ENCODE assay signal across 8 mouse cellular contexts in the genomic region with DNA sequence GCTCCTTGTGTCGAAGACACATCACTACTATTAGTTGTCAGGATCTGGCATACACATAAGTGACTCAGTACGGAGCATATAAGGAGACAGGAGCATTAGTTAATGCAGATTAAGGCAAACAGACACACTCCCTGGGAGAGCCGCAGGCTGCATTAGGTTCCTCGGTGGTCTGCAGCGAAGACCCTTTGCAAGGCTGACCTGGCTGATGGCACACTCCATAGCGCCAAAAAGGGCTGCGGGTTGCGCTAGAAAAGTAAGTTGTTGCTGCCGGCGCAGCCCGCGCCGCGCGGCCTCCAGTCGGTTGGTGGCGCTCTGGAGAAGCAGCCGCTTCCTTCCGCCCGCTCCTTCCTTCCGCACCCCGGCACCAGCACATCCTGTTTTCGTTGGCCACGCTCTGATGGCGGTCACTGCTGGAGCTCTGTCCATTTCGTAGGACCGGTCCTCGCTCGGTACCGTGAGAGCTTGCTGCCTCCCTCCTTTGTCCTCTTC. TPM values are rescaled to one million over a fixed set of nuclear protein-coding genes. Genes with fewer than 3 reads are reported as not detected.
DNase-seq lines count a peak whose midpoint lies in the region; ATAC-seq lines count a peak whose summit lies in the region.

A gene (plus strand): TSS at position 389 of the 489 bp plus-strand sequence.

- H3K36me3 ChIP-seq in hindbrain, embryonic 14.5 days (replicated peaks; ENCODE audit: control insufficient read depth, insufficient read depth) = peaks cover 56% of the 10 kb centered on the region
- peaks cover 27% of the 10 kb centered on the region for H3K36me3 ChIP-seq in macrophage (ENCODE audit: inconsistent target)

- peaks cover 36% of the 10 kb centered on the region for H3K79me2 ChIP-seq in macrophage (ENCODE audit: inconsistent target)

- peak within 1 kb of the TSS; percentile 86 for H3K4me2 ChIP-seq in hindbrain, embryonic 14.5 days (replicated peaks)

- 5% methylated on average over 30 of the region's 30 CpGs for WGBS in hindbrain, embryonic 14.5 days
- WGBS in macrophage (ENCODE audit: missing documents) = 5% methylated on average over 30 of the region's 30 CpGs

- peak; percentile 90 for DNase-seq in R1 (ENCODE audit: low read depth, low spot score)
- peak; percentile 94 to 96 for DNase-seq in cerebellum, postnatal 25 days
- peak; percentile 72 to 81 for DNase-seq in frontal cortex, postnatal 25 days (ENCODE audit: low spot score in 2 of 2)
- DNase-seq in hindbrain, embryonic 14.5 days (ENCODE audit: low spot score) = peak; percentile 94
- DNase-seq in left cerebral cortex, adult 11 months (ENCODE audit: low spot score) = peak; percentile 71
- DNase-seq in right cerebral cortex, adult 18-20 months = peak; percentile 91
- DNase-seq in urinary bladder, postnatal 10 days (ENCODE audit: low spot score) = peak; percentile 72

- H3K27ac ChIP-seq in hindbrain, embryonic 14.5 days = peak within 1 kb of the TSS; percentile 68; the same call in 1 of the 2 replicates
- H3K27ac ChIP-seq in macrophage = no peak within 1 kb of the TSS

- H3K4me3 ChIP-seq in hindbrain, embryonic 14.5 days (replicated peaks; ENCODE audit: low read length) = peak within 1 kb of the TSS; percentile 91
- H3K4me3 ChIP-seq in macrophage (ENCODE audit: inconsistent target) = peak within 1 kb of the TSS; percentile 68

- H3K27me3 ChIP-seq in hindbrain, embryonic 14.5 days (ENCODE audit: control insufficient read depth, insufficient read depth, low read length) = no peaks in the 10 kb centered on the region

- peaks cover 8% of the 10 kb centered on the region; the same call in 1 of the 2 replicates for H3K4me1 ChIP-seq in hindbrain, embryonic 14.5 days (replicated peaks; ENCODE audit: control insufficient read depth, insufficient read depth, low read length)

- peak; percentile 91 for ATAC-seq in hindbrain, embryonic 14.5 days (ENCODE audit: low FRiP score)

- peak within 1 kb of the TSS; percentile 94 for H3K9ac ChIP-seq in hindbrain, embryonic 14.5 days

- no peaks in the 10 kb centered on the region for H3K9me3 ChIP-seq in hindbrain, embryonic 14.5 days (ENCODE audit: control insufficient read depth, low read length)

RNA-seq across cellular contexts. Expression of the gene that starts here (rescaled TPM):
- polyA plus RNA-seq in hindbrain, embryonic 14.5 days (2014; fragmentation: Nextera tagmentation; extraction: Ambion mirVana) = 24.8 and 25.6 TPM in 2 replicates
- total RNA-seq in macrophage (2018; cell fraction: chromatin; rRNA removed) = 100 to 1,000 TPM in 15 of 26 experiments, 10 to 100 TPM in 11; 43.6 to 182 (median 110) TPM
- 10 to 100 TPM; 16.3 to 32.9 (median 26.4) TPM for total RNA-seq in macrophage (2018; cell fraction: cytosol; rRNA removed)
- 10 to 100 TPM; 35.0 to 97.8 (median 52.3) TPM for total RNA-seq in macrophage (2018; cell fraction: nucleus; rRNA removed)
- polyA plus RNA-seq in macrophage (2018) = 30.1 to 38.6 TPM (median 34.6 TPM) in 3 replicates
